Comparison of ENCODE assay signal across 9 mouse cellular contexts in the genomic region with DNA sequence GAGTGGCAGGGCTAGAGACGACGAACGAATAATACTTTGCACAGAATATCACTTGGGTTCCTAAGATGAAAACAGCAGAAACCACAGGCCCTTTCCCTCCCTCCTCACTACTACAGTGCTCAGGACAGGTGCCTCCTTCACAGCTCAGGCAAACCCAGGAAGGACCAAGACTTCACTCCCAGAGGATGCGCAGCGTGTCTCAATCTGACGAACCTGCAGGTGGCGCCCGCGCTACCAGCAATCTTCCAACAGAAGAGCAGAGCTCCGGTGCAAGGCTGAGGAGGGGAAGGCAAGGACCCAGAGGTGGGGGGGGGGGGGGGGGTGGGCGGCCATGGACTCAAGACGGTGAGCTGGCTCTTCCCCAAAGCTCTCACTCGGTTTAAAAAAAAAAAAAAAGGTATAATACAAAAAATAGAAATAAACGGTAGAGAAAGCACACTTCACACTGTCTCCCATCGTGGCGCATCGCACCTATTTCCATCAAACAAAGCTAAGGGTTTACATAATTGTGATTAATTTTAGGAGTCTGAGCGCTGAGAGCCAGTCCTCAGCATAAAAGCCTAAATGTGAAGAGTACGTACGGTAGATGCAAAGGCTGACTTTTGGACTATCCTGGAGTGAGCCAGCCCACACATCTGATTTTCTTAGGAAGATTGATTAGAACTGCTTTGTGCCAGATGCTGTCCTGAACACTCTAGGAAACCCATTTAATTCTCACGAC. TPM values are rescaled to one million over a fixed set of nuclear protein-coding genes. Genes with fewer than 3 reads are reported as not detected.
DNase-seq lines count a peak whose midpoint lies in the region; ATAC-seq and TF ChIP-seq lines count a peak whose summit lies in the region.
"Had no signal": no experiment of that assay in that cellular context is flagged by ENCODE, and none has a peak within 500 bp of the region (broad histone marks: within the 10 kb centered on the region; RNA-seq: fewer than 3 reads in every experiment).

No protein-coding gene starts in this region.

- peaks cover 19% of the 10 kb centered on the region for H3K4me1 ChIP-seq in hindbrain, embryonic 12.5 days

- no peak overlapping the region for H3K4me3 ChIP-seq in hindbrain, embryonic 12.5 days
- H3K4me3 ChIP-seq: megakaryocyte, embryonic 14.5 days had no signal

- POLR2A ChIA-PET in Patski (lab: Charles Lee) = interaction anchor here (0.6 to 1.8 kb wide), 3 partner anchors 10 to 238 kb away, joined by 3 to 6 read pairs (median 3); no protein-coding TSS in a partner anchor

- no peak for ATAC-seq in Patski
- peak; percentile 70 for ATAC-seq in frontal cortex, adult (ENCODE audit: low TSS enrichment)
- ATAC-seq in hindbrain, embryonic 12.5 days (ENCODE audit: low FRiP score) = no peak
- peak; percentile 64 for ATAC-seq in megakaryocyte progenitor cell, adult 5-6 weeks (replicated peaks; ENCODE audit: poor library complexity)

- peak overlapping the region; percentile 30; the same call in 1 of the 2 replicates for H3K4me2 ChIP-seq in hindbrain, embryonic 12.5 days (replicated peaks)

- no peak overlapping the region for H3K9ac ChIP-seq in hindbrain, embryonic 12.5 days

- H3K36me3 ChIP-seq in hindbrain, embryonic 12.5 days = peaks cover 15% of the 10 kb centered on the region

- in situ Hi-C loops in Patski (cut with MboI; ENCODE audit: low pct_unique_long_range_greater_than_20kb) = no loop called here

- CTCF ChIA-PET in Patski (lab: Charles Lee) = interaction anchor here (0.6 to 2.5 kb wide), 7 partner anchors 10 to 225 kb away, joined by 3 to 15 read pairs (median 3); no protein-coding TSS in a partner anchor

- no peak for DNase-seq in Patski (ENCODE audit: low read depth, low spot score)
- peak; percentile 90 for DNase-seq in cerebellum, adult 8-10 months
- DNase-seq in layer of hippocampus, postnatal 25 days (ENCODE audit: extremely low spot score in 1 of 2, low spot score in 1 of 2) = peak; percentile 84 to 92
- peak; percentile 91 to 94 for DNase-seq in right cerebral cortex, postnatal 10 days (ENCODE audit: low spot score in 2 of 2)
- peak; percentile 51 for DNase-seq in yolk sac, embryonic 10.5 days (ENCODE audit: low spot score)

- WGBS in hindbrain, embryonic 12.5 days = 27% methylated on average over 21 of the region's 21 CpGs

- TF ChIP-seq CTCF in Patski (IDR thresholded peaks at IDR 0.05) = peak; percentile 71

- H3K9me3 ChIP-seq in hindbrain, embryonic 12.5 days (replicated peaks) = no peaks in the 10 kb centered on the region
- H3K9me3 ChIP-seq: megakaryocyte, embryonic 14.5 days had no signal

- no peak overlapping the region for H3K27ac ChIP-seq in hindbrain, embryonic 12.5 days

- H3K27me3 ChIP-seq in Patski = no peaks in the 10 kb centered on the region
- no peaks in the 10 kb centered on the region for H3K27me3 ChIP-seq in hindbrain, embryonic 12.5 days

RNA-seq across cellular contexts. Expression of a gene that starts 2.7 kb away (rescaled TPM):
- polyA plus RNA-seq in Patski (2021) = 305 TPM
- polyA plus RNA-seq in hindbrain, embryonic 12.5 days (2016; fragmentation: Nextera tagmentation; extraction: Ambion mirVana) = 108 and 111 TPM in 2 replicates
- total RNA-seq in layer of hippocampus, postnatal 25 days (2021) = 10 to 100 TPM; 42.8 to 55.1 TPM
- 233 and 245 TPM in 2 replicates for total RNA-seq in megakaryocyte progenitor cell, adult 5-6 weeks (2015)
- 309 and 383 TPM in 2 replicates for total RNA-seq in megakaryocyte progenitor cell, adult 5-6 weeks (2017)

RNA-seq across cellular contexts. Expression of a gene that starts 55.1 kb away (rescaled TPM):
- polyA plus RNA-seq in Patski (2021) = 23.9 TPM
- polyA plus RNA-seq in hindbrain, embryonic 12.5 days (2016; fragmentation: Nextera tagmentation; extraction: Ambion mirVana) = 7.5 and 10.4 TPM in 2 replicates
- total RNA-seq in layer of hippocampus, postnatal 25 days (2021) = 10 to 100 TPM; 69.0 to 70.2 TPM
- 7.0 and 13.5 TPM in 2 replicates for total RNA-seq in megakaryocyte progenitor cell, adult 5-6 weeks (2015)
- total RNA-seq in megakaryocyte progenitor cell, adult 5-6 weeks (2017) = 11.1 and 18.0 TPM in 2 replicates

Comparison
In these comparisons a context has a peak if more than half of its experiments do, and no peak if none do; other contexts are left out.
1. ATAC-seq: peak in frontal cortex, adult (single experiment) and megakaryocyte progenitor cell, adult 5-6 weeks (single experiment); none in Patski (single experiment) and hindbrain, embryonic 12.5 days (single experiment).
2. RNA of a gene that starts 2.7 kb away (total RNA-seq): 233 to 383 TPM in megakaryocyte progenitor cell, adult 5-6 weeks; 42.8 to 55.1 TPM in layer of hippocampus, postnatal 25 days; every median in the first group is over 4 times any median in the second.